Mouse (Mus musculus) urinary bladder, postnatal 36 days (tissue): ENCODE measurements around the gene Gapdhs.

Experiments used
- DNase-seq, 2 experiments: peaks; one replicate each; pipeline ENCODE4 v3.0.0; 2022; ENCODE audit warnings: low spot score in 2 of 2, mixed read lengths in 1 of 2

Gapdhs gene

GRCm38 (mm10) chr7:30681897-30682296 lies 61.6 kb downstream of the Gapdhs start:
- DNase-seq: no peak
